Mouse (Mus musculus) heart, postnatal 10 days (tissue): Measurements from ENCODE around the gene Prx. TPM values are rescaled to one million over a fixed set of nuclear protein-coding genes. Genes with fewer than 3 reads are reported as not detected.
A peak's percentile ranks its signal among the peaks of the same experiment; 100 is the strongest.

Experiments
- DNase-seq, 2 experiments: peaks; one replicate each; pipeline ENCODE4 v3.0.0; 2021
- intact Hi-C: fragments of 180-260 bp; cut with DNase I; formaldehyde crosslinking; loops from one replicate; pipeline ENCODE4 v1.15.1; 2025
- total RNA-seq, 2 experiments: library from RNA; stranded (reverse); gene quantifications; 2 replicates each; pipeline ENCODE4 v1.2.3; 2021

Gene Prx
- total RNA-seq, 2 experiments from 2014 or later, result 3.1 to 3.6 TPM

DNA sequence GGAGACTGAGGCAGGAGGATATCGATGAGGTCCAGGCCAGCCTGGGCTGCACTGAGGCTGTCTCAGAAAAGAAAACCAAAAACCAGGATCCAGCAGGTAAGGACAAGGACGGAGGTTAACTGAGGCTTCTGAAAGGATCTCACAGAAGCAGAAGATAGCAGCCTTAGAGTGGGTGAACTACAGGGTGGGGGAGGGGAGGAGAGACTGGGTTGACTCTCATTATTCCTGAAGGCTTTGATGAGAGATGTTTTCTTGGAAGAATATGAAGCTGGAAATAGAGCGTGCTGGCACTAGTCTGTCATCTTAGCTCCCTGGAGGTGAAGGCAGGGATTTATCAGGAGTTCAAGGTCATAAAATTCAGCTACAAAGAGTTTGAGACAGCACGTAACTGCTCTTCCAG lies 44.7 kb downstream of the Prx start:
- no peak for DNase-seq
- intact Hi-C loops, result no loop called here

DNA sequence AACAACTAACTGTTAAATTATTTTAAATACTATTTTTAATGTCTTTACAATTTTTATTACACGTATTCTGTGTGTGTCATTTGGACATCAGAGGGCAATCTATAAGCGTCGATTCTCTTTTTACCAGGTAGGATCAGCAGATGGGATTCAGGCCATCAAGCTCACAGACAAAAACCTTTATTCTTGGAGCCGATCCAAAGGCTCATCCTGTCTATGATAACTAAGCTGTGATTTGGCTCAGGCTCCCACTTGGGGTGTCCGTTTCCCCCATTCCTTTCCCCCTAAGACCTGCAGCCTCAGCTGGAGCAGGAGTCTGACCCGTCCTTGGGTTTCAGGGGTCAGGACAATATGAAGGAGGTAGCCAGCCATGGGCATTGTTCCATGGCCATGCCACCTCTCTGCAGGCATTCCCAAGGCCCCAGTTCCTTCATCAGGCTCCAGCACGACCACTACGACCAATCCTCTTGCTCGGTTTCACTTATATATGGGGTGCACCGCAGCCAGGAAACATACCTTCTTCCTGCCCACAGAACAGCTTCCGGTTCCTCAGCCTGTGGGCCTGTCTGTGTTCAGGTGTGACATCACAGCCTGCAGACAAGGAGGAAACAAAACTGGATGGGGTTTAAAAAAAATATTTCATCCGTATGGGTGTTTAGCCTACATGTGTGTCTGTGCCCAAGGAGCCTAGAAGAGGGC lies 45.7 kb downstream of the Prx start:
- intact Hi-C loops, result no loop called here
- DNase-seq, result no peak

DNA sequence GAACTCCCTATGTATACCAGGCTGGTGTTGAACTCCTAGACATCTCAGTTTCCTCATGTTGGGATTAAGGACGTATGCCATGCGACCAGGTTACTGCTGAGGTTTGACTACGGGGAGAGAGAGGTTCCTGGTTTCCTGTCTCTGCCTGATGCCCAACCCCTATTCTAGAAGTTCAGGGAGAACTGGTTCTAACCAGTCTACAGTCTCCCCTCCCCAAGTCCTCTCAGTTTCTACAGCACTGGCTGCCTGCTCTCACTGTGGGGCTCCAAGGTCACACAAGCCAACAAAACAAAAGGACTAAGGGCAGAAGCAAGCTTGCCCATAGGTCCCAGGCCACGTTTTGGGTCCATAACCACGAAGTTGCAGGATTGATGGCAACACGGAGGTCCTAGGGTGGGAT lies 50.5 kb downstream of the Prx start:
- no peak for DNase-seq
- intact Hi-C loops, result no loop called here

DNA sequence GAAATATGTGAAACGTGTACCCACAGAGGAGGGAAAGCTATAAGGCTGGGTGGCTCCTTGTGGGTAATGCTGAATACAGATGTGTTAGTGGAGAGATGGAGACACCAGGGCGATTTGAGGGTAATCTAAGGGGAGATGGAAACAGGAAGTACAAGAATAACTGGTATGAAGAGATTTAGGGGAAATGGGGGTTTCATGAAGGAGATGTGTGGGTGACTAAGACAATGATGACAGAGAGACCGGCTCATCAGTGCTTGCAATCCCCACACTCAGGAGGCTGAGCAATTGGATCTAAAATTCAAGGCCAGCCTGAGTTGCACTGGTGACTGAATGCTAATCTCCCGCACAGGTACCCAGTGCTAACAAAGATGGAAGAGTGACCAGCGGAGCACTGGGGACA lies 52.9 kb downstream of the Prx start:
- no peak for DNase-seq
- intact Hi-C loops, result no loop called here

DNA sequence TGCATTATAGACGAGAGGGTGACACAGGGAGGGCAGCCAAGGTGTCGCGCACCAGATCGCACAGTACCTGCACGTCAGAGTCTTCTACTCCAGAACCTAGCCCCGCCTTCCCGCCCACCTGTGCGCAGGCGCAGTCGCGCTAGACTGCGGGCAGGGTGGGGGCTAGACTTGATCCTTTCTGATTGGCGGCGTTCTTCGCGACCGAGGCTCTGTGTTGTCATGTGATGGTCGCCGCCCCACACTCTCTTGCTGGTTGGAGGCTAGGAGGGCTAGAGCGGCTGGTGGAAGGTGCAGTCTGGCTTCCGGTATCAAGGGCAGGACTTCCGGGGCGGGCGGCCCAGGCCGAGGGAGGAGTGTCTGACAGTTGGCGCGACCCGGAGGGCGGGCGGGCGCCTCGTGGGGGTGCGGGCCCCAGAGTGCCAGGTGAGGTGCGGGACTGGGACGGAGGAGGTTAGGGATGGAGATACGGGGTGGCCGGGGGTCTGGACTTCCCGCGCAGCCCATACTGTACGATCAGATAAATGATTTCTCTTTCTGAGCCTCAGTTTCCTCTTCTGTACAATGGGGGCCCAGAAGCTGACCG lies 53.9 kb downstream of the Prx start, which contains the start of the genes Pld3 and 2310022A10Rik:
Gene Pld3, minus strand, starts transcription at position 288 of the 583 bp plus-strand sequence.
Gene 2310022A10Rik, plus strand, starts transcription at position 303 of the 583 bp plus-strand sequence.
- peak; percentile 96 to 98 for DNase-seq
- intact Hi-C loops, result no loop called here

DNA sequence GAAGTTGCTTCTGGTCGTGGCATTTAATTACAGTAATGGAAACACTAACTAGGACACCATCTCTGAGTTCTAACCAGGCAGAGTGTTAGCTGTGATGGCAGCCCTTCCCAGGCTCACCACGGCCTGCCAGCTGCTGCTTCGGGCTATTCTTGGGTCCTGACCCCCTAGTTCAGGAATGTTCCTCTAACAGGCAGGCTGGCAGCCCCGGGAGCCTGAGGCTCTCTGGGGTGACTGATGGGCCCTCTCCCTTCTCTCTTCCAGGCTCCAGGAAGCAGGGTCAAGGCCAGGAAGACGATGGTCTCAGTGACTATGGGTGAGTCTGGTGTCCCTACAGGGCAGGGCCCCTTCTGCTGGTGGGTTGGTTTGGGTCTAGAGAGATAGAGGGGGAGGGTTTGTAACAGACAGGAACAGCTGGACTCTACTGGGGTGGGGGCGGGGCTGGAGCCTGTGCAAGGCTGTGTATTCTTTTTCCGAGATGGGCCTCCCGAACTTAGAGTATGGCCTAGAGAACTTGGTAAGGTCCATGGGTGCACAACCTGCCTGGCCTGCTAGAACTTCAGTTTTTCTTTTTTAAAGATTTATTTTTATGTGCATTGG lies 61.3 kb downstream of the Prx start:
- intact Hi-C loops, result no loop called here
- peak; percentile 75 to 81 for DNase-seq

DNA sequence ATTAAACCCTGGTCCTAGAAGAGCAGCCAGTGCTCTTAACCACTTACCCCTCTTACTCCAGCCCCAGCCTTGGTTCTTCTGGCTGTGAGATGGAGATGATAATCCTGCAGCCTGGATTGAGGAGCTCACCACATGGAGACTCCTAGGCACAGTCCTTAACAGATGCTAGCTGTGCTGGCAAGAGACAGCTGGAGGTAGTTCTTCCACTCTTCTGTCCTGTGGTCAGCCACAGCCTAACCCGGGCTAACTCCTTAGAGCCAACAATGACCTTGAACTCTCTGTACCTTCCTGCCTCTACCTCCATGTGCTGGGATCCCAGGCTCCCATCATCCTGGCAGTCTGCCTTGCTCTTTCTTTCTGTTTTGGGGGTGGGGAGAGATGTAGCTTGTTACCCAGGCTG lies 61.9 kb downstream of the Prx start:
- intact Hi-C loops, result no loop called here
- peak in 1 of 2 experiments; percentile 15 for DNase-seq

Other genes starting within 250 kb of the Prx start
- 10 to 100 TPM; 10.7 to 13.8 TPM for gene Numbl, start 240.9 kb upstream of the Prx start, total RNA-seq
- gene Ltbp4, start 161.6 kb upstream of the Prx start, total RNA-seq, result 100 to 1,000 TPM; 387 to 393 TPM
- 10 to 100 TPM; 13.8 to 17.5 TPM for gene Shkbp1, start 143.3 kb upstream of the Prx start, total RNA-seq
- gene Gm20479, start 141.9 kb upstream of the Prx start, total RNA-seq, result under 1 TPM in 1 of 2 experiments, not detected in 1; 0.99 TPM
- under 1 TPM; 0.74 to 0.87 TPM for gene Sptbn4, start 51.6 kb upstream of the Prx start, total RNA-seq
- gene Blvrb, start 51.3 kb upstream of the Prx start, total RNA-seq, result 10 to 100 TPM; 38.2 to 40.8 TPM
- gene Sertad3, start 25.6 kb upstream of the Prx start, total RNA-seq, result 10 to 100 TPM in 1 of 2 experiments, 1 to 10 TPM in 1; 9.1 to 10.4 TPM
- gene Sertad1, start 12.4 kb upstream of the Prx start, total RNA-seq, result 10 to 100 TPM; 13.1 to 13.4 TPM
- gene Hipk4, start 23.9 kb downstream of the Prx start, total RNA-seq, result under 1 TPM; 0.31 to 0.55 TPM
- gene Pld3, start 53.9 kb downstream of the Prx start, total RNA-seq, result 10 to 100 TPM; 32.5 to 35.1 TPM
- gene 2310022A10Rik, start 53.9 kb downstream of the Prx start, total RNA-seq, result 10 to 100 TPM; 60.3 to 65.0 TPM
- gene Akt2, start 92.2 kb downstream of the Prx start, total RNA-seq, result 100 to 1,000 TPM; 171 to 174 TPM
- not detected for gene Ttc9b, start 154.6 kb downstream of the Prx start, total RNA-seq
- 10 to 100 TPM; 18.1 to 18.9 TPM for gene Map3k10, start 175.3 kb downstream of the Prx start, total RNA-seq
- gene Zfp607b, start 190.0 kb downstream of the Prx start, total RNA-seq, result under 1 TPM; 0.62 to 0.69 TPM
- 10 to 100 TPM in 1 of 2 experiments, 1 to 10 TPM in 1; 7.4 to 11.2 TPM for gene Zfp60, start 232.1 kb downstream of the Prx start, total RNA-seq